Mouse (Mus musculus) 3134 (cell line): ENCODE results near the gene Mpv17.

Experiments used
- DNase-seq: peaks from one replicate; pipeline ENCODE4 v3.0.0-alpha.2; 2011; ENCODE audit warnings: low spot score; ENCODE audit not compliant: insufficient read length; ENCODE audit errors: extremely low read depth

Gene Mpv17

DNA sequence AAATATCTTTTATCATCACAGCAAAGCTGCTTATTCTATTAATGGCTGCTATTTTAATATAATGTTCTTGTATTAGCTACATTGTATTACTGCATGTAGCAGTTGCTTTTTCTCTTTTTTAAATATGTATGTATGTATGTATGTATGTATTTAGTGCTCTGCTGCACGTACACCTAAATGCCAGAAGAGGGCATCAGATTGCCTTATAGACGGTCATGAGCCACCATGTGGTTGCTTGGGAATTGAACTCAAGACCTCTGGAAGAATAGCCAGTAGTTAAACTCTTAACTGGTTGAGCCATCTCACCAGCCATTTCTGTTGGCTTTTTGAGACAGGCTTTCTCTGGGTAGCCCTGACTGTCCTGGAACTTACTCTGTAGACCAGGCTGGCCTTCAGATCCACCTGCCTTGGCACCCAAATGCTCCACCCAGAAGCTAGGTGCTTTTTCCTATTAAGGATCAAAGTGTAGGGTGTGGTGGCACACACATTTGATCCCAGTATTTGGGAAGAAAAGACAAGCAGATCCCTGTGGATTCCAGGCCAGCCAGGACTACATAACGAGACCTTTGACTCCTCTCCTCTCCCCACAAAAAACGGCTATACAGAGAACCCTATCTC lies 34.3 kb upstream of the Mpv17 start:
- DNase-seq = no peak

DNA sequence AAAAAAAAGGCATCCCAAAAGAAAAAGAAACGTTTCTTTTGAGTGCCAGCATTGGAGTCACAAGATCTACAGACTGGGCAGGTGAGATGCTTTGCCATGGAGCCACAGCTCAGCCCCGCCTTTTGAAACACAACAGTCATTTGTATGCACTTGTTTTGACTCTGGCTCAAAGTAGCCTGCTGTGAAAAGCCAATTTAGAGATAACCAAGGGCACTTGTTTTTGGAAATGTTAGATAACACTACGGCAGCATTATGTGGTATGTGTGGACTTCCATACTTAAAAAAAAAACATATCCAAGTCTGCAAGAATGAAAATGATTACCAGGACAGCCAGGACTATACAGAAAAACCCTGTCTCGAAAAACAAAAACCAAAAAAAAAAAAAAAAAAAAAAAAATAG lies 29.6 kb upstream of the Mpv17 start:
- no peak for DNase-seq

DNA sequence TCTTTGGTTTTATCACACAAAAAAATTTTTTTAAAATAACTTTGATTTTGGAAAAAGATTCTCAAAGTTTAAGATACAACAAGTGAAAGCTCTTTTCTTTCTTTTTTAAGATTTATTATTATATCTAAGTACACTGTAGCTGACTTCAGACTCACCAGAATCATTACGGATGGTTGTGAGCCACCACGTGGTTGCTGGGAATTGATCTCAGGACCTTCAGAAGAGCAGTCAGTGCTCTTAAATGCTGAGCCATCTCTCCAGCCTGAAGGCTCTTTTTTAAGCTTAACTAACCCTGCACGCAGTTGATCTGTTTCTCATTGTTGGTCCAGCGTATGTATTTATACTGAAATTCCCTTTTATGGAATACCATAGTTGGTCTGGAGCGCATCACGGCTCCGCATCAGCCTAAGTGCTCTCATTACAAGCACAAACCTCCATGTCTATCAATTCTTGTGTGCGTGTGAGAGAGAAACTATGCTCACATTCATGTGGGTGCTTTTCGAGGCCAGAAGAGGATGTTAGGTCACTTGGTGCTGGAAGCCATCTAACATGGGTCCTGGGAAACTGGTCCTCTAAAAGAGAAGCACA lies 27.2 kb upstream of the Mpv17 start:
- DNase-seq = no peak

- DNase-seq = peak; percentile 97
Measured at GRCm38 (mm10) chr5:31179766-31180630, 25.9 kb upstream of the Mpv17 start, which contains the start of the genes Gm29609 and Gtf3c2. Gm29609 (minus strand) TSS chr5:31179911. Gtf3c2 (minus strand) TSS chr5:31180144.

- DNase-seq = peak; percentile 69
Measured at GRCm38 (mm10) chr5:31179301-31179765, 25.3 kb upstream of the Mpv17 start.

GRCm38 (mm10) chr5:31168630-31169029 lies 14.6 kb upstream of the Mpv17 start:
- no peak for DNase-seq

DNA sequence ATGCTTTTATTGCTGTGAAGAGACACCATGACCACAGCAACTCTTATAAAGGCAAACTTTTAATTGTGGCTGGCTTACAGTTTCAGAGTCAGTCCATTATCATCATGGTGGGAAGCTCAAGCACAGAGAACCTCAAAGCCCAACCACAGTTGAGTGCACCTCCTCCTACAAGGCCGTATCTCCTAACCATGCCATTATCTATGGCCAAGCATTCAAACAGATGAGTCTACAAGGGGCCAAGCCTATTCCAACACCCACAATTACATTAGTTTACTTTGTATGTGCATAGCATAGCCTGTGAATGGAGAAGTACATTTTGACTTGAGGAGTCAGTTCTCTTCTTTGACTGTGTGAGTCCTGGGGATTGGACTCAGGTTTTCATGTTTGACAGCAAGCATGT lies 10.8 kb upstream of the Mpv17 start:
- DNase-seq = no peak

DNA sequence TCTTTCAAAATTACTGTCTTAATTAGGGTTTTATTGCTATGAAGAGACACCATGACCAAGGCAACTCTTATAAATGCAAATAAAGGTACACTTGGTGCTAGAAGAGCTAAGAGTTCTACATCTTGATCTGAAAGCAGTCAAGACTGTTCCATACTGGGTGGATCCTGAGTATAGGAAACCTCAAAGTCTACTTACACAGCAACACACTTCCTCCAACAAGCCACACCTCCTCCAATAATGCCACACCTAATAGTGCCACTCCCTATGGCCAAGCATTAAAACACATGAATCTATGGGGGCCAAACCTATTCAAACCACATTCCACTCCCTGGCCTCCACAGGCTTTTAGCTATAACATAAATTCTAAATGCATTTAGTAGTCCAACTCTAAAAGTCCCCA lies 8.4 kb upstream of the Mpv17 start:
- no peak for DNase-seq

- DNase-seq = no peak
Measured at GRCm38 (mm10) chr5:31153516-31154151, 417 bp downstream of the Mpv17 start.

- DNase-seq = peak; percentile 69
Measured at GRCm38 (mm10) chr5:31151746-31152145, 2.3 kb downstream of the Mpv17 start.

GRCm38 (mm10) chr5:31149781-31150180 lies 4.3 kb downstream of the Mpv17 start:
- peak; percentile 49 for DNase-seq

DNA sequence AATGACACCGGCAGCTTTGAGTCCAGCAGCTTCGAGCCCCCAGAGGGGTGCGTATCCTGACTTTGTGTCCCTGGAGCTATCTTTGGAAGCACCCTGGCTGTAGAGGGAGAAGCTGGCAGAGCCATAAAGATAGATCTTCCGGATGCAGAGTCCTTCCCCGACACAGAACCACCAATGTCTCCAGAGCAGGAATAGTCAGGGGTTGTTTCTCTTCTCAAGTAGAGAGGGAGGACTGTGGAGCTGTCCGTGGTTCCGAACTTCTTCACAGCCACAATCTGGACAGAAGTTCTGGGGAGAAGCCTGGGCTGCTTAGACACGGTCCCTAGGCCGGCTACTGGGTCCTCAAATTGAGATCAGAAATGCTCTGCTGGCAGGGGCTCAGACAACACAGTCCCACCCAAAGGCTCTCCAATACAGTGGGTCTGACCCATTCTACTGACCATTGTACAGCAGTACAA lies 15.1 kb downstream of the Mpv17 start:
- no peak for DNase-seq

DNA sequence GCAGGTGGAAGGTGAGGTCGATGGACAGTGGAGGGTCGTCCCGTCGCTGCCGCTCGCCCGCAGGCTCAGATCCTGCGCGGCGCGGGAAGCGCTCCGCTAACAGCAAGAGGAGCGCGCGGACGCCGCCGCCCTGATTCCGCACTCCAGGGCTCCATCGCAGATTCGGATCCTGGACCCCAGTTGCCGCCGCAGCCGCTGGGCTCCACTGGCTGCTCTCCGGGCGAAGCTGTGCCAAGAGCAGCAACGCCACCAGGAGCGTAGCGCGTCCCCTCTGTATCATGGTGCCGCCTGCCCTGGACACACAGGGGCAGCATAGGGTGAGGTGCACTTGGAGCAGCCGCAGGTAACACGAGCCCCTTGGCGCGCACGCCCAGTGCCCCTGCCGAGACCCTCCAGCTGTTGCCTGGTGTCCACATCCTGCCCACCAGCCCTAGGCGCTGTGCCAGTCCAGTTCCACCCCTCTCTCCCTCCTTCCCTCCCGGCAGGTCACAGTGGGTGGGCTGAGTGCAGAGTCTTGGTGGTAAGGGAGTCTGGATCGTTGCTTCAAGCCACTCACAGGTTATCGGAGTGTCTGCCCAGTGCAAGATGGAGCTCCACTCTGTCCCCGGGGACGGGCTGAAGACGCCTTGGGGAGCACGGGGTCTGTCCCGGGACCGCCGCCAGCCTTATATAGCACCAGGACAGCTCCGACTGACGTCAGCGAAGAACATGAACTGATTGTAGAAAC lies 15.6 kb downstream of the Mpv17 start, which contains the start of gene Ucn:
TSS of gene Ucn (minus strand) at position 589 of the 727 bp plus-strand sequence.
- no peak for DNase-seq

GRCm38 (mm10) chr5:31137658-31138057 lies 16.4 kb downstream of the Mpv17 start:
- no peak for DNase-seq

DNA sequence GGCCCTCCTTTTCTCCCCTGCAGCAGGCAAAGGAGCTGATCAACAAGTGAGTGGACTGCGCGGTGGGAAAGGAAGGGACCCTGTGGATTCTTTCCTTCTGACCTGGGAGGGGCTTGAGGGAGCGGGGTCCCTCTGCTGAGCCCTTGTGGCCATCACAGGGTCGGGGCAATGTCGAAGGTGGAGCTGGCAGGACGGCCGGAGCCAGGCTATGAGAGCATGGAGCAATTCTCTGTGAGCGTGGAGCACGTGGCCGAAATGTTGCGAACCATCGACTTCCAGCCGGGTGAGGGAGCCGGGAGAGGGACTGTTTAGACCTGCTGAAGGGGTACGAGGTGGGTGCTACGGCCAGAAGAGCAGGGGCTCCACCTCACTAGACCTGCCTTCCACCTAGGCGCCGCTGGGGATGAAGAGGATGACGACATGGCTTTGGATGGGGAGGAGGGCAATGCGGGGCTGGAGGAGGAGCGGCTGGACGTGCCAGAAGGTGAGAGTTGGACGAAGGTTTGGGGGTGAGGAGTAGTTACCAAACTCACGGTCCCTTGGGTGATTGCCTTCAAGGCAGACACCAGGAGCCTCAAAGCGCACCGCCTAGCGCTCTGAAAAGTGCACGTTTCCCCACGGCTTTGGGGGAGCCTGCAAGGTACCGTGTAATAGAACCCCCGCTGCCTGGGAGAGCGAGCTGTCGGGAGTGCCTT lies 17.2 kb downstream of the Mpv17 start:
- DNase-seq = no peak

GRCm38 (mm10) chr5:31126050-31126449 lies 28.0 kb downstream of the Mpv17 start:
- DNase-seq = no peak

GRCm38 (mm10) chr5:31123481-31123880 lies 30.6 kb downstream of the Mpv17 start:
- no peak for DNase-seq

- no peak for DNase-seq
Measured at GRCm38 (mm10) chr5:31121111-31121510, 32.9 kb downstream of the Mpv17 start.

DNA sequence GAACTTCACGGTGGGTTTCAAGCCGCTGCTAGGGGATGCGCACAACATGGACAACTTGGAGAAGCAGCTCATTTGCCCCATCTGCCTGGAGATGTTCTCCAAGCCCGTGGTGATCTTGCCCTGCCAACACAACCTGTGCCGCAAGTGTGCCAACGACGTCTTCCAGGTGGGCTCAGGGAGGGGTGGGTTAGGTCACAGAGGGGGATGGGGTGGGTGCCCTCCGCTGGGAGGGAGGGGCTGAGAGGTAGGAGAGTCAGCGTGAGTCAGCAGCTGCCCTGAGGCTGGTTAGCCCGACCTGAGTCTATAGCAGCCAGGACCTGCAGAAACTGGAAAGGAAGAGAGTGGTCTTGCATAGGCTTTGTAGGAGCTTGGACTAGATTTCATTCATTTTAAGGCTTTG lies 37.1 kb downstream of the Mpv17 start:
- peak; percentile 19 for DNase-seq

DNA sequence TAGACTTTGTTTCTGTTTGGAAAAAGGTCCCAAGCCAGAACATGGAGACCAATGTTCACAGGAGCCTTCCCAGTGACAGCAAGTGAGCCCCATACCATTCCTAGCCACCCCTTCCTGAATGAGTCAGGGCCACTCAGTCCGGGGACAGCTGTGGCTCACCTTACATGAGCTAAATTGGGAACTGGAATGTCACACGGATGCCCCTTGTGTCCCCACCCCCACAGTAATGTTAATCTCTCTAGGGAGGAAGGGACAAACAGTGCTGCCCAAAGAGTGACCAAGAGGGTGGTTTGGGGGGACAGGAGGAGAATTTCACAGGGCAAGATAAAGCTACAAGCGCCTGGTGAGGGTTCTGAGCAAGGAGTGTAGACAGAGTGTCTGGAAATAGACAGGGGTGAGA lies 37.7 kb downstream of the Mpv17 start, which contains the start of gene Trim54:
TSS of gene Trim54 (plus strand) at position 359 of the 400 bp plus-strand sequence.
- no peak for DNase-seq
